Mouse (Mus musculus) neural tube, embryonic 12.5 days (tissue): ENCODE results near the gene Ears2. TPM values are rescaled to one million over a fixed set of nuclear protein-coding genes. Genes with fewer than 3 reads are reported as not detected.
"Not testable (repeated sequence)": the region's sequence is repeated elsewhere in the genome, so short reads cannot be mapped to it uniquely, and the experiment has no call there.

Experiments
- ATAC-seq: fragments of 200-750 bp; cut with Nextera tagmentation; 2 replicates; pipeline ENCODE4 v1.8.0; 2017; ENCODE audit warnings: low read depth, mild to moderate bottlenecking, moderate TSS enrichment, moderate library complexity; ENCODE audit not compliant: low FRiP score
- H3K27ac ChIP-seq: fragments of 300-500 bp; sonication (generic); 2 replicates; pipeline ENCODE4 v1.5.1; 2016
- H3K27me3 ChIP-seq: fragments of 300-500 bp; sonication (generic); replicated peaks from 2 replicates; pipeline ENCODE4 v1.6.1; 2016; ENCODE audit warnings: mild to moderate bottlenecking
- H3K36me3 ChIP-seq: fragments of 300-500 bp; sonication (generic); 2 replicates; pipeline ENCODE4 v1.6.1; 2016; ENCODE audit warnings: mild to moderate bottlenecking
- H3K4me1 ChIP-seq: fragments of 300-500 bp; sonication (generic); 2 replicates; pipeline ENCODE4 v1.6.1; 2016
- H3K4me2 ChIP-seq: fragments of 300-500 bp; sonication (generic); replicated peaks from 2 replicates; pipeline ENCODE4 v1.6.1; 2016; ENCODE audit warnings: mild to moderate bottlenecking
- H3K4me3 ChIP-seq: fragments of 300-500 bp; sonication (generic); 2 replicates; pipeline ENCODE4 v1.5.1; 2016
- H3K9ac ChIP-seq: fragments of 300-500 bp; sonication (generic); 2 replicates; pipeline ENCODE4 v1.6.1; 2016; ENCODE audit warnings: mild to moderate bottlenecking
- H3K9me3 ChIP-seq: fragments of 300-500 bp; sonication (generic); 2 replicates; pipeline ENCODE4 v1.6.1; 2016; ENCODE audit warnings: mild to moderate bottlenecking
- WGBS: fragments of 180-500 bp; shearing (Covaris S2); methylation state at CpG from one replicate; pipeline ENCODE4 v1.1.7; 2016; 5-methylcytosine and 5-hydroxymethylcytosine counted together
- polyA plus RNA-seq: library from polyadenylated mRNA; unstranded; fragments of >200 nt; fragmentation: Nextera tagmentation; extraction: Ambion mirVana; gene quantifications from 2 replicates; pipeline ENCODE4 v1.2.1, GENCODE M21; 2016

Ears2 gene
- 12.5 and 12.8 TPM in 2 replicates for polyA plus RNA-seq

GRCm38 (mm10) chr7:122066945-122067516 lies at the start of gene Ears2, which contains the start of gene Ubfd1:
Gene Ears2 (minus strand): TSS chr7:122067263.
Gene Ubfd1 (plus strand): TSS chr7:122067175.
- ATAC-seq: peak; percentile 98
- under 1% methylated on average over 60 of the region's 60 CpGs for WGBS
- Histone ChIP-seq H3K4me2 (peak within 1 kb of the TSS; percentile 79), H3K4me1 (peaks cover 19% of the 10 kb centered on the region), H3K9ac (peak within 1 kb of the TSS; percentile 97), H3K9me3 (no peaks in the 10 kb centered on the region), H3K36me3 (peaks cover 20% of the 10 kb centered on the region), H3K27me3 (no peaks in the 10 kb centered on the region), H3K4me3 (peak within 1 kb of the TSS; percentile 100), H3K27ac (peak within 1 kb of the TSS; percentile 88)

DNA sequence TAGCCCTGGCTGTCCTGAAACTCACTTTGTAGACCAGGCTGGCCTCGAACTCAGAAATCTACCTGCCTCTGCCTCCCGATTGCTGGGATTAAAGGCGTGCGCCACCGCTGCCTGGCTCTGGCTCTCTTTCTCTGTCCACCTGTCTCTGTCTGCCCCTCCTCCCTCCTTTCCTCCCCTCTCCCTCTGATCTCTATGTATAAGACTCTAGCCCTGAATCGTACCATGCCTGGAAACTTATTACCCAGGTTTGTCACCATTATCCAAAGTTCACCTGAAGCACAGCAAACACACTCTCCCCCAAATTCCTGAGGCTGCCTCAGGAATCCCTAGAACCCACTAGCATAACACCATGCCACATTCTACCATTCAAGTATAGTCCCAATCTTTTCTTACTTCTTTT lies 41.1 kb upstream of the Ears2 start:
- H3K4me3 ChIP-seq: no peak overlapping the region

DNA sequence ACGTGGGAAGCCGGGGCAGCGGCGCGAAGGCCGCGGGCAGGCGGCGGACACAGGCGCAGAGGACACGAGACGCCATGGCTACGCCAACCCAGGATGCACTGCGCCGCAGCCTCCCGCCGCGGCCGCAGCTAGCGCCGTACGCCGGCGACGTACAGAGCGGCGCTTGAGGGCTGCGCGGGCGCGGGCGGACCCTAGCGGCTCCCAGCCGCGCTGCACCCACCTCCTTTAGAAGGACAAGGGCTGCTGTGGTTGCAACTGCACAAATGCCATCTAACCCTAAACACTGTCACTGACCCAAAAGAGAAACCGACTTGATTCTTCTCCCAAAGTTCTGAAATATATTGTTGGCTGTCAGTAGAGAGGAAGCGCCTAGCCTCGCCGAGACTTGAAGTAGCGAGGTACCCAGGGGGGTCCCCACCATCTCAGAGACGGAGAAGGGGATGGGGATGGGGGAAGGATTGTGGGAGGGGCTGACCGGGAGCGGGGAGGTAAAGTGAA lies 34.7 kb upstream of the Ears2 start, which contains the start of gene Ndufab1:
Gene Ndufab1 (minus strand): TSS at position 140 of the 498 bp plus-strand sequence.
- no peaks in the 10 kb centered on the region for H3K9me3 ChIP-seq
- H3K27me3 ChIP-seq: no peaks in the 10 kb centered on the region
- peak within 1 kb of the TSS; percentile 82 for H3K4me3 ChIP-seq
- H3K36me3 ChIP-seq: peaks cover 8% of the 10 kb centered on the region
- no peak within 1 kb of the TSS for H3K27ac ChIP-seq
- H3K4me2 ChIP-seq: peak within 1 kb of the TSS; percentile 80
- peak within 1 kb of the TSS; percentile 84 for H3K9ac ChIP-seq
- WGBS: under 1% methylated on average over 34 of the region's 43 CpGs
- peak; percentile 96 for ATAC-seq
- H3K4me1 ChIP-seq: peaks cover 8% of the 10 kb centered on the region

More for the DNA sequence above, 41.1 kb upstream of the Ears2 start:
- Histone ChIP-seq H3K36me3 (peaks cover 17% of the 10 kb centered on the region), H3K9me3 (no peaks in the 10 kb centered on the region), H3K4me2 (no peak overlapping the region), H3K27ac (no peak overlapping the region), H3K27me3 (no peaks in the 10 kb centered on the region), H3K4me1 (no peaks in the 10 kb centered on the region), H3K9ac (no peak overlapping the region)
- WGBS: 95% methylated on average over 6 of the region's 6 CpGs
- no peak for ATAC-seq

DNA sequence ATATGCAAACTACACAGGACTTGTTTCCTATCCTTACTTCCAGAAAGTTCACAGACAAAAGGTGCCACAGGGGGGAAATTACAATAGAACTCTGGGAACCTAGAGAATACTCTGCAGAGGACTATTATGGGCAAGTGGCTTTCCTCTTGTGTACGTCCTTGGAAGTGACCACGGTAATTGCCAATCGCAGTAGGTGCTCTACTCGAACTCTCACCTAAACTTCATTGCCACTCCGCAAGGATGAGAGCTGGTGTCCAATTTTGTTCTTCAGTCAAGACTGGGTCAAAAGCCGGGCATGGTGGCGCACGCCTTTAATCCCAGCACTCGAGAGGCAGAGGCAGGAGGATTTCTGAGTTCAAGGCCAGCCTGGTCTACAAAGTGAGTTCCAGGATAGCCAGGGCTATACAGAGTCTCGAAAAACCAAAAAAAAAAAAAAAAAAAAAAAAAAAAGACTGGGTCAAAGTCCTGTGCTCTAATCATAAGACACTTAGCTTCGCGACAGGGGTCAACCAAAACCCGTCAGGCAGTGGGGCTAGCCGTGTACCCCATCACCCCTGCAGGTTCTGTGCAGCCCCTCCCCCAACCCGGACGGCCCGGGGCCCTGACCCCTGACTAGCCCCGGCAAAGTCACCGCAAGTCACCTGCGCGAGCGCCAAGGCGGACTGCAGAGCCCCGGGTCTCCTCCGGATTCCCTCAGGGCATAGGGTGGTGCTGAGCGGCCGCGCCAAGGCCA lies 34.1 kb upstream of the Ears2 start:
- not testable (repeated sequence) for H3K4me1 ChIP-seq, H3K27me3 ChIP-seq, H3K27ac ChIP-seq, H3K9me3 ChIP-seq
- peak overlapping the region; percentile 80 for H3K4me2 ChIP-seq
- peak; percentile 65 for ATAC-seq
- 7% methylated on average over 28 of the region's 28 CpGs for WGBS
- peak overlapping the region; percentile 82 for H3K4me3 ChIP-seq
- peak overlapping the region; percentile 84 for H3K9ac ChIP-seq
- H3K36me3 ChIP-seq: peaks cover 11% of the 10 kb centered on the region

- 78% methylated on average over 4 of the region's 4 CpGs for WGBS
- peaks cover 30% of the 10 kb centered on the region for H3K36me3 ChIP-seq
These were observed 32.2 kb upstream of the Ears2 start for GRCm38 (mm10) chr7:122099222-122099621.

GRCm38 (mm10) chr7:122098009-122098408 lies 30.9 kb upstream of the Ears2 start:
- Histone ChIP-seq H3K27ac (no peak overlapping the region), H3K9ac (no peak overlapping the region), H3K4me3 (no peak overlapping the region), H3K4me1 (peaks cover 8% of the 10 kb centered on the region), H3K4me2 (no peak overlapping the region), H3K27me3 (no peaks in the 10 kb centered on the region), H3K36me3 (peaks cover 40% of the 10 kb centered on the region), H3K9me3 (no peaks in the 10 kb centered on the region)
- ATAC-seq: no peak
- 95% methylated on average over 3 of the region's 3 CpGs for WGBS

More at GRCm38 (mm10) chr7:122099222-122099621, 32.2 kb upstream of the Ears2 start:
- ATAC-seq: no peak
- H3K9me3 ChIP-seq: no peaks in the 10 kb centered on the region
- peaks cover 8% of the 10 kb centered on the region for H3K4me1 ChIP-seq
- H3K4me2 ChIP-seq: no peak overlapping the region
- no peak overlapping the region for H3K27ac ChIP-seq
- no peak overlapping the region for H3K4me3 ChIP-seq
- H3K9ac ChIP-seq: no peak overlapping the region
- no peaks in the 10 kb centered on the region for H3K27me3 ChIP-seq

DNA sequence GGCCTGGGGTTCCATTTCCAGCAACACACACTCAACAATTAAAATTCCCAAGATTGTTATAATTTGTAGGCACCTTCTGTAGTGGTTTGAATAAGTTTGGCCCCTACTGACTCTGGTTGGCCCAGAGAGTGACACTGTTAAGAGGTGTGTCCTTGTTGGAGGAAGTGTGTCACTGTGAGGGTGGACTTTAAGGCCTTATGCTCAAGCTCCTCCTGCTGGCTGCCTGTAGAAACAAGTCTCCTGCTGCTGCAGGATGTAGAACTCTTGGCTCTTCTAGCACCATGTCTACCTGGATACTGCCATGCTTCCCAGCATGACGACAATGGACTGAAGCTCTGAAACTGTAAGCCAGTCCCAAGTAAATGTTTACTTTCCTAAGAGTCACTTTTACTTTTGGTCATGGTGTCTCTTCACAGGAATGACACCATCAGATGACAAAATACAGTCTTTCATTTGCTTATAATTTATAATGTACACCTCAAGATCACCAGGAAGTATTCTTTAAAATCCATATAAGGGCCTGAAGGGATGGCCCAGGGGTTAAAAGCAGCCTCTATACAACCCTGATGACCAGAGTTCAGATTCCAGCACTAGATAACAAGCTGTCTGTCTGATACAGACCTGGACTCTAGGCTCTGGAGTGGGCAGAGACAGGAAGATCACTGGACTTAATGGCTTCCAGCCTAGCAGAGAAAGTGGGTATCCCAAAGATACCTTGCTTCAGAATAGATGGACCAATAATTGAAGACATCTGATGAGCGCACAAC lies 27.7 kb upstream of the Ears2 start:
- ATAC-seq: no peak
- Histone ChIP-seq H3K4me1 (no peaks in the 10 kb centered on the region), H3K36me3 (peaks cover 70% of the 10 kb centered on the region), H3K27me3 (no peaks in the 10 kb centered on the region), H3K4me3 (no peak overlapping the region), H3K27ac (no peak overlapping the region), H3K9me3 (no peaks in the 10 kb centered on the region), H3K4me2 (no peak overlapping the region), H3K9ac (no peak overlapping the region)
- 95% methylated on average over 2 of the region's 2 CpGs for WGBS

- Histone ChIP-seq H3K4me3 (no peak overlapping the region), H3K27ac (no peak overlapping the region), H3K9ac (no peak overlapping the region), H3K36me3 (peaks cover 75% of the 10 kb centered on the region), H3K4me1 (no peaks in the 10 kb centered on the region), H3K9me3 (no peaks in the 10 kb centered on the region), H3K27me3 (no peaks in the 10 kb centered on the region), H3K4me2 (no peak overlapping the region)
- 94% methylated on average over 11 of the region's 11 CpGs for WGBS
- ATAC-seq: no peak
These were observed 20.3 kb upstream of the Ears2 start for GRCm38 (mm10) chr7:122087195-122087982.

GRCm38 (mm10) chr7:122081071-122081470 lies 14.0 kb upstream of the Ears2 start:
- WGBS: 92% methylated on average over 1 of the region's 1 CpGs
- Histone ChIP-seq H3K4me3 (no peak overlapping the region), H3K27me3 (no peaks in the 10 kb centered on the region), H3K9ac (no peak overlapping the region), H3K4me1 (no peaks in the 10 kb centered on the region), H3K36me3 (peaks cover 71% of the 10 kb centered on the region), H3K9me3 (no peaks in the 10 kb centered on the region), H3K4me2 (no peak overlapping the region), H3K27ac (no peak overlapping the region)
- no peak for ATAC-seq

DNA sequence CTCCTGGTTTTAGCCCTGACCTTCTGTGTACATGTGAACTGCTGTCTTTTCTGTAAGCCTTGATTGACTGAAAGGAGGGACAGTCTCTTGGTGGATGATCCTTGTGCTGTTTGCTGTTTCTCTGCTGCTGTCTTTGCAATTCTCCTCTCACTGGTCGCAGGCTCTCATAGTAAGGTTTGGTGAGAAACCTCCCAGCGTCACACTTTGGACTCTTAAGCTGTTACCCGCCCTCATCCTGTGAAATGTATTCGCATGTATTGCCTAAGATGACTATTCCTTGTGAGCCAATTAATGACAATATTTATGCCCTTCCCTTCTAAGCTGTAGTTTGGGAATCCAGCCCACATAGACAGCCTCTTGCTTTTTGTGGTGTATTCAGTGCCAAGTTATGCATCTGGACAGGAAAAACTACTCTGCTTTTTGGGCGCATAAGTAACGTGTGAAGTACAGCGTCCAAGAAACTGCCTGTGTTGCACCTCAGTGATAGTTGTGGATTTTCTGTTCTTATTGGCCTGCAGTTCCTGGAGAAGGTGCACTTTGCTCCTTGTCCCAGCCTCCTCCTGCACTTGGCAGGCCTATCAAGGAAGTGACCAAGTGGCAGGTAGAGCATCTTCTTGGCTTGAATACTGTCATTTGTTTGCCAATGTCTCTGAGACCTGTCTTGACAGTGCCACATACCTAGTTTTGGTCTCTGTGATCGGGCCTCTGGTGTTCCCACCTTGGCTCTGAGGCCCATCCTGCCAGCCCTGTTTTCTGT lies 12.9 kb upstream of the Ears2 start:
- Histone ChIP-seq H3K9ac (no peak overlapping the region), H3K4me1 (no peaks in the 10 kb centered on the region), H3K4me3 (no peak overlapping the region), H3K36me3 (peaks cover 73% of the 10 kb centered on the region), H3K9me3 (no peaks in the 10 kb centered on the region), H3K27ac (no peak overlapping the region), H3K27me3 (no peaks in the 10 kb centered on the region), H3K4me2 (no peak overlapping the region)
- WGBS: 96% methylated on average over 8 of the region's 8 CpGs
- ATAC-seq: no peak

DNA sequence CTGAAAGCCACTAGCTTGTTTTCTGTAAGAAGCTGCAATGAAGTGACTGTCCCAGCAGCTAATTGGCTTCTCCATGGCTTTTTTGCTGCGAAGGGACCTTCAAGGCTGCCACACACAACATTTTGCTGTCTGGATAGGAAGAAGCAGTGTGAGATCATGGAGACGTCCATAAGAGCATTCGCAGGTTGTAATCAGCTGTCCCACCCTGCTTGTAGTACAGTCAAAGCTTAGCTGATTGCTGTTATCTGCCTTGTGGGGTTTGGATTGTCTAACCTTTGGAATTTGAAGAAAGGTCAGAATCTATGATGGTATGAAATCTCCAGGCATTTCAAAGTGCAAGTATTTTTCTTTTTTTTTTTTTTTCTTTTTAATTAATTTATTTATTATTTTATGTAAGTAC lies 7.3 kb upstream of the Ears2 start:
- H3K9me3 ChIP-seq: no peaks in the 10 kb centered on the region
- H3K4me1 ChIP-seq: no peaks in the 10 kb centered on the region
- WGBS: 89% methylated on average over 3 of the region's 3 CpGs
- H3K9ac ChIP-seq: no peak overlapping the region
- H3K27ac ChIP-seq: no peak overlapping the region
- peaks cover 83% of the 10 kb centered on the region for H3K36me3 ChIP-seq
- no peak for ATAC-seq
- no peak overlapping the region for H3K4me2 ChIP-seq
- H3K4me3 ChIP-seq: no peak overlapping the region
- no peaks in the 10 kb centered on the region for H3K27me3 ChIP-seq
